Mouse (Mus musculus) cortical plate, adult 2 months (tissue): ENCODE data around the gene Eif2b3.

Experiments
- CTCF ChIP-seq: fragments of 200-500 bp; IDR thresholded peaks from 2 replicates; pipeline ENCODE4 v1.5.1; 2011; ENCODE audit warnings: mild to moderate bottlenecking, control low read depth, low read length; ENCODE audit not compliant: insufficient read depth; ENCODE audit errors: extremely low read depth
- POLR2A ChIP-seq: fragments of 200-500 bp; IDR thresholded peaks from 2 replicates; pipeline ENCODE4 v1.6.1; 2011; ENCODE audit warnings: mild to moderate bottlenecking, low read length, control low read depth; ENCODE audit not compliant: insufficient read depth; ENCODE audit errors: extremely low read depth

DNA sequence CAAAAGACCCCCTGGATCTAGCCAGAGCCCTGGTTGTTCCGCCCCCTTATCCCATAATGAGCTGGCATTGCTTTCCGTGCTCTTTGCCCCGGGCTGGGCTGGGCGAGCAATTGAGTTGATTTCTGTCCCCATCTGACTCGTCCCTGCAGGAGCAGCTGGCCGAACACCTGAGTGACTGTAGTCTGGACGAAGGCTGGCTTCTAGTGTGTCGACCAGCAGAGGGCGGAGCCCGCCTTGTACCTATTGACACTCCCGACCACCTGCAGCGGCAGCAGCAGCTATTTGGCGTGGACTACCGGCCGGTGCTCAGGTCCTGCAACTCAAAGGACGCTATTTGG, 23.4 kb upstream of the Eif2b3 start:
- TF ChIP-seq CTCF (0 out of 2 replicates have a peak, but pooled peaks have one; percentile 11), POLR2A (no peak)
